Mouse (Mus musculus) heart, adult 18-20 months (tissue): ENCODE data around the gene Slc35d1. TPM values are rescaled to one million over a fixed set of nuclear protein-coding genes. Genes with fewer than 3 reads are reported as not detected.

Experiments
- DNase-seq, 2 experiments: peaks; one replicate each; pipeline ENCODE4 v3.0.0; 2021 to 2022; ENCODE audit warnings: mixed read lengths in 1 of 2
- long read RNA-seq, 2 experiments: library from polyadenylated mRNA; stranded (forward); transcript quantifications; one replicate each; pipeline ENCODE4 v2.0.0; 2021
- total RNA-seq, 2 experiments: library from RNA; stranded (reverse); gene quantifications; 2 replicates each; pipeline ENCODE4 v1.2.3; 2021

The Slc35d1 gene
- total RNA-seq: 1 to 10 TPM; 5.8 to 8.6 TPM
- long read RNA-seq, experiment 1, full-length matches to known transcripts: 4 of 6 reads
- long read RNA-seq, experiment 1, partial matches to known transcripts: 0 of 6 reads
- long read RNA-seq, experiment 1, other reads (novel, unspliced or antisense): 2 of 6 reads
- long read RNA-seq, experiment 2: 0 reads

GRCm38 (mm10) chr4:103214925-103215820 lies at the start of gene Slc35d1:
Gene Slc35d1 (minus strand): TSS chr4:103215164.
- DNase-seq: peak; percentile 76 to 83

DNA sequence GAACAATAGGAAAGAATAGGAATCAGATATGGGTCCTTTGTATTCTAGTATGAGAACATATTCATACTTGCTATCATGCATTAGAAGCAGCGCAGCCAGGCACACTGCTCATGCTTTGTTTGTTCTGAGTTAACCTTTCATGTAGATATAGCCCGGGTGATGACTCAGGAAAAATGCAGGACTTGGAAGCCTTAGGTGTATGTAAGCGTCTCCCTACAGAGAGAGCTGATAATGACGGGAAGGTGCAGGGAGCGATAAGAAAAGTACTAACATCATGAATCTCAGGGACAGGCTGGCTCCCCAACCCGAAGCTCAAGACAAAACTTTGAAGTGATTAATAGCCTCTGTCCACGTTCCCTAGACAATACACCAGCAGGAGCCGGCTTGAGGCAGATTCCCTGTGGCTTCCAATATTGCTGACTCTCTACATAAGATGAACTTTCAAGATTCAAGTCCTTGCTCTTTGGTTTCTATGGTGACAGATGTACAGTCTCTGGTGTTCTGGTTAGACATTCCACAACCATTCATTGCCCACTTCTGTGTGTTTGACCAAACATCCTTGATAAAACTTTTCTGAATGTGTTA lies 48.9 kb upstream of the Slc35d1 start:
- DNase-seq: no peak

- no peak for DNase-seq
Observed at GRCm38 (mm10) chr4:103263378-103263777, 48.4 kb upstream of the Slc35d1 start.

- DNase-seq: no peak
Observed at GRCm38 (mm10) chr4:103258817-103259216, 43.9 kb upstream of the Slc35d1 start.

- no peak for DNase-seq
Observed at GRCm38 (mm10) chr4:103253846-103254245, 38.9 kb upstream of the Slc35d1 start.

DNA sequence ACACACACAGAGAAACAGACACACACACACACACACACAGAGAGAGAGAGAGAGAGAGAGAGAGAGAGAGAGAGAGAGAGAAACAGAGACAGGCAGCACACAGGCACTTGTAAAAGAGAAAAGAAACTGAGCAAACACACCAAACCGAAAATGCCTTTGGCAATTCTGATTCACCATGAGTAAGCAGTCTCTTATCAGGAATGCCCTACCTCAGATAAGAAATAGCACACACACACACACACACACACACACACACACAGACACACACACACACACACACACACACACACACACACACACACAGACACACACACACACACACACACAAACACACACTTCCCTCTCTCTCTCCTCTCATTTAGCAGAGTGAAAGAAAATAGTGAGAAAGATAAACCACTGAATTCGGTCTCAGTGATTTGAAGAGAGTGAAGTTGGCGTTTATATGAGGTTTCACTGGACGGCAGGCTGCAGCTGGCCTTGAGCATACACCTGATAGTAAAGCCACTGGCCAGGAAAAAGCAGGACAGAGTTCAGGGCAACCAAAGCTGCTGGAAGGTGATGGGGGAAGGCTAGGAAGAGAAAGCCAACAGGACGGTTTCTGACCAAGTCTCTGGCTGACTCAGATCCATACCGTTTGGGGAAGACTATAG lies 34.6 kb upstream of the Slc35d1 start:
- no peak for DNase-seq

DNA sequence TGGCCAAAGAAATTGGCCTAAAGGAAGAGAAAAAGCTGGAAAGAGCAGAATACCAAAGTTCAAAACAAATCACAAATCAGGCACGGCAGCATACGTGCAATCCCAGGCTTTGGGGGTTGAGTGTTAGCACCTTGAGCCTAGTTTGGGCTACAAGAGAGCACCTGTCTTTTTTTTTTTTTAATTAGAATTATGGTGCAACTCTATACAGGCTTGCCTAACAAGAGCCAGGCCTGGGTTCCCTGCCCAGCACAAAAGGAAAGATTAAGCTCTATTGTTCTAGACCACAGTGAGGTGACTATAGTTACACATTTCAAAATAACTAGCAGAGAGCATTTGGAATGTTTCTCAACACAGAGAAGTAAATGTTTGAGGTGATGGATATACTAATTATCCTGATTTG lies 32.8 kb upstream of the Slc35d1 start:
- DNase-seq: no peak

GRCm38 (mm10) chr4:103247249-103247648 lies 32.3 kb upstream of the Slc35d1 start:
- DNase-seq: no peak

DNA sequence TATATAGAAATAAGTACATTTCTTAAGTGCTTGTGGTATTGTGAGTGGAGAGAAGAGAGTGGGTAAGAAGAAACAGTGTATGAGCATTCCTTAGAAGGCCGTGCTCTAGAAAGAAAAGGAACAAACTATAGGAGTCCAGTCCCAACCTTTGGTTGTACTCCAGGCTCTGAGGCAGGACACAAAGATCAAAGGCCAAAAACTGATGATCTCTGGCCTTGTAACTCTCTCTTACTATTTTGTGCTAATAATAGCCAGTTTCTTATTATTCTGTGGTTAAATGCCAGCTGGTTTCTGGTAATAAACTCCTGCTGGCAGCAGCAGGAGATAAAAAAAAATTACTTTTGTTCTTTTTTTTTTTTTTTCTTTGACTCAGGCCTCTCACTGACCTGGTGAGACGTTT lies 17.2 kb upstream of the Slc35d1 start:
- no peak for DNase-seq

- no peak for DNase-seq
Observed at GRCm38 (mm10) chr4:103222854-103223253, 7.9 kb upstream of the Slc35d1 start.

DNA sequence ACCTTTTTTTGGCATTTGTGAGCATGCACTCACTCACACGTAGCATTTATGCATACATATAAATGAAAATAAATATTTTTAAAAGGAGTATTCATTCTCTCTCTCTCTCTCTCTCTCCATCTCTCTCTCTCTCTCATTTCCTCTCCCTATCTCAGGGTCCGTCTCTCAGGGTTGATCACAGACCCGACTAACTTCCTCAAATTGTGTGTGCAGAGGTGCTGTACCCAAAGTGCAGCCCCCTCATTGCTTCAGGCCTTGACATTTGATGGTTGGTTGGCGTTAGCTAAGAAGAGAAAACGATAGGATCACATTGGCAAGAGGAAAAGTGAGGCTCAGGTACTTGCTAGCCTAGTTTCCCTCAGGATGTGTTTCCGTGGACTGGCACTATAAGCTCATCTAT lies 6.8 kb upstream of the Slc35d1 start:
- DNase-seq: no peak

DNA sequence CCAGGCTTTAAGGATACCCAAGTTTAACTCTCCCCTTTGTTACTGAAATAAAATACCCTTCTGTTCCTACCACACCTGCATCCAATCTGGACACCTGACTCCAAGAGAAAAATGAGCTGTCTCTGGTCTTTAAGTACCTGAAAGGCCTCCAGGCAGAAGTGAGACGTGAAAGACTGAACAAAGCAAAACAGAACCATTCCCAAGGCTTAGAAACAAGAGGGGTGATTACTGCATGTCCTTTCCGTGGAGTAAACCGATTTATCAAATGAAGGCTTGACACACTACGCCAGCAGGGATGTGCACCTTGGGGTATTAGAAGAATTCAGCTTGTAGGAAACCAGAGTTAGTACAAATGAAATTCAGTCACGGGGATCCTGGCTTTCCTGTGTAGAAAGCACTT lies 4.0 kb upstream of the Slc35d1 start:
- DNase-seq: no peak

- DNase-seq: no peak
Observed at GRCm38 (mm10) chr4:103216046-103216445, 1.1 kb upstream of the Slc35d1 start.

GRCm38 (mm10) chr4:103214498-103214924 lies 453 bp downstream of the Slc35d1 start:
- DNase-seq: peak; percentile 80 to 86

GRCm38 (mm10) chr4:103213859-103214497 lies 986 bp downstream of the Slc35d1 start:
- DNase-seq: peak in 1 of 2 experiments; percentile 33

GRCm38 (mm10) chr4:103208553-103208952 lies 6.4 kb downstream of the Slc35d1 start:
- no peak for DNase-seq

DNA sequence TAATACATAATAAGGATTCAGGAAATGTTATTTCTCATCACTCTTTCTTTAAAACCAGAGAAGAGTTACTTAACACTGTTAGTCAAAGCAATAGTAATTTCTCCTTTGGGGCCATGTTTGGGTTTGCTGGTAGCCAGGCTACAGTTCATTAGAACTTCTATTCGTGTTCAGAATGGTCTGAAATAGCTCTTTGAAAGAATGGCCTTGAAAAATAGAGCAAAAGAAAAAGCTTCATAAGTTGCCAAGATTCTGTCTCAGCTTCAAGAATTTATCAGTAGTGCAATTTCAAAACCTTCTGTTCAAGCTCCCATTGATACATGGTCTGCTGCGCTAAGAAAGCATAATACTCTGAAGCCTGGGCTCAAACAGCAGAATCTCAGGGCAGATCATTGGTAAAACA lies 11.3 kb downstream of the Slc35d1 start:
- DNase-seq: no peak

DNA sequence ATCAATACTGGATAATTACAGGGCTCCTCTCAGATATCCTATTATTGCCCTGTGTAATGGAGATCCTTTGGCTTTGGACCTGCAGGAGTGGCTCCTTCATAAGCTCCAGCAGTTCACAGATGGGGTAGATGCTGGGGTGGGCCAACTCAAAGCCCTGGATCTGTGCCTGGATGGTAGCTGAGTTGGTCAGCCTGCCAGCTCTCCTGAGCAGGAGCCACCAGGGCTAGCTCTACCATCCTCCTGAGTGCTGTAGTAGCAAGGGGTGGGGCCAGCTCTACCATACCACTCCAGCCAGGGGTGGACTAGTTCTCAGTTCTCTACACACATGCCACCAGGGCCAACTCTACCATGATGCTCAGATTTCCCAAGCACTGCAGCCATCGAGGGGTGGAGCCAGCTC lies 14.9 kb downstream of the Slc35d1 start:
- DNase-seq: no peak

DNA sequence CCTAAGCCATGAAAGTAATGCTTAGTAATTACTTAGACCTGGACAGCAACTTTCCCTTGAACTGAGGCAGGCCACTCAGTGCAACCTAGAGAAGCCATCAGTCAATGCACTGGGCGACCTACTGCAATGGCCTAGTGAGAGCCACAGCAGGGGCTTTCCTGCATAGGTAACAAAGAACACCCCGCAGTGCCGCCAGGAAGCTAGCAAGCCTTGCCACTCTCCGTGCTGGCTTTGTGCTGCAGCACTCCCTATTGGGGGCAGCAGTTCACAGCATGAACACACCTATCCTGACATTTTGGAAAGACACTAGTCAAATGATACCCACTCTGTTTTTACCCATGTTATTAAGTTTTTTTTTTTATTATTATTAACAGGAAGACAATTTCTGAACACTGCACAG lies 15.9 kb downstream of the Slc35d1 start:
- no peak for DNase-seq

- no peak for DNase-seq
Observed at GRCm38 (mm10) chr4:103197401-103197800, 17.6 kb downstream of the Slc35d1 start.

GRCm38 (mm10) chr4:103192421-103192820 lies 22.5 kb downstream of the Slc35d1 start:
- DNase-seq: no peak
